Mouse (Mus musculus) cerebellum, adult 2 months (tissue): ENCODE measurements at regions not wholly inside any gene's neighbourhood (a gene's known extent, or its start where the extent isn't known, plus 50 kb on each side); places are given as distances from the start of the nearest gene placed in this dataset.

Experiments
- CTCF ChIP-seq: fragments of 200-500 bp; IDR thresholded peaks from 2 replicates; pipeline ENCODE4 v1.5.1; 2011; ENCODE audit warnings: low read depth, mild to moderate bottlenecking, control low read depth, low read length, moderate library complexity, borderline replicate concordance; ENCODE audit not compliant: insufficient read depth
- POLR2A ChIP-seq: fragments of 200-500 bp; IDR thresholded peaks from 2 replicates; pipeline ENCODE4 v1.6.1; 2011; ENCODE audit warnings: low read length, control low read depth, borderline replicate concordance; ENCODE audit not compliant: insufficient read depth

DNA sequence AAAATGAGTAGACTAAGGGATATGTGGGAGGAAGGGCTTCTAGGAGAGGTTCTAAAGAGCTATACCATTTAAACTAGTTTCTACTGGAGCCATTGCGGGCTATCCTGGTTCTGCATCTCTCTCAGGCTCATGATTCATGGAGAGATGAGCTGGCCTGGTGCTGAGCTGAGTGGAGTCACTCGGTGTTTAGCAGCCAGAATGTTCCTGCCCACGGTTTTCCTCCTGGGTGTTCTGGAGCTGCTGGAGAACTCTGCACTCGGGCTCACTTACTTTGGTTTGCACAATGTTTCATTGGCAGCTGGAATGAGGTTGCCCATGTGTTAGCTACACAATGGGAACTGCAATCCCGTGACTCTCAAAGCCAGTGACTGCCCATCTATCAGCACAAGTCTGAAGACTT, 79.0 kb upstream of the Cox10 start:
- TF ChIP-seq POLR2A (no peak), CTCF (no peak)
